Mouse (Mus musculus) kidney, postnatal 0 days (tissue): ENCODE measurements at regions not wholly inside any gene's neighbourhood (a gene's known extent, or its start where the extent isn't known, plus 50 kb on each side); places are given as distances from the start of the nearest gene placed in this dataset. TPM values are rescaled to one million over a fixed set of nuclear protein-coding genes. Genes with fewer than 3 reads are reported as not detected.

ENCODE experiments used
- ATAC-seq: fragments of 200-750 bp; cut with Nextera tagmentation; replicated peaks from 2 replicates; pipeline ENCODE4 v1.8.0; 2017; ENCODE audit warnings: low read depth, moderate number of reproducible peaks, moderate TSS enrichment, moderate library complexity; ENCODE audit not compliant: low FRiP score
- DNase-seq: peaks from one replicate; pipeline ENCODE4 v3.0.0-alpha.2; 2016; ENCODE audit warnings: low spot score
- H3K27ac ChIP-seq: fragments of 300-500 bp; sonication (generic); 2 replicates; pipeline ENCODE4 v1.5.1; 2014; ENCODE audit warnings: mild to moderate bottlenecking
- H3K27me3 ChIP-seq: fragments of 300-500 bp; sonication (generic); 2 replicates; pipeline ENCODE4 v1.6.1; 2014; ENCODE audit warnings: low read length, mixed read lengths; ENCODE audit not compliant: insufficient read depth
- H3K36me3 ChIP-seq: fragments of 300-500 bp; sonication (generic); 2 replicates; pipeline ENCODE4 v1.6.1; 2014; ENCODE audit warnings: low read length, mixed read lengths; ENCODE audit not compliant: insufficient read depth
- H3K4me1 ChIP-seq: fragments of 300-500 bp; sonication (generic); replicated peaks from 2 replicates; pipeline ENCODE4 v1.6.1; 2014; ENCODE audit warnings: antibody characterized with exemption, low read length, mixed read lengths; ENCODE audit not compliant: insufficient read depth
- H3K4me2 ChIP-seq: fragments of 300-500 bp; sonication (generic); 2 replicates; pipeline ENCODE4 v1.6.1; 2014; ENCODE audit warnings: mild to moderate bottlenecking, low read length, moderate library complexity, mixed read lengths
- H3K4me3 ChIP-seq: fragments of 300-500 bp; sonication (generic); replicated peaks from 2 replicates; pipeline ENCODE4 v1.5.1; 2014; ENCODE audit warnings: low read depth, low read length
- H3K9ac ChIP-seq: fragments of 300-500 bp; sonication (generic); 2 replicates; pipeline ENCODE4 v1.6.1; 2014; ENCODE audit warnings: low read depth, low read length
- H3K9me3 ChIP-seq: fragments of 300-500 bp; sonication (generic); replicated peaks from 2 replicates; pipeline ENCODE4 v1.6.1; 2016; ENCODE audit warnings: low read length, inconsistent platforms, mixed read lengths
- CTCF ChIP-seq: IDR thresholded peaks from 2 replicates; pipeline ENCODE4 v1.5.1; 2016; ENCODE audit warnings: antibody characterized with exemption, low read depth, mild to moderate bottlenecking, moderate library complexity
- WGBS: fragments of 180-500 bp; shearing (Covaris S2); extraction: QIAGEN DNeasy Blood & Tissue Kit; methylation state at CpG from one replicate; pipeline ENCODE4 v1.1.7; 2014; 5-methylcytosine and 5-hydroxymethylcytosine counted together
- microRNA-seq: library from miRNA; unstranded; fragments of <30 nt; microRNA quantifications from one replicate; pipeline ENCODE4, GENCODE M21; 2016

- H3K4me3 ChIP-seq: no peak overlapping the region
- WGBS: 59% methylated on average over 2 of the region's 2 CpGs
Measured at GRCm38 (mm10) chr19:49675931-49676330, 1002.5 kb downstream of the Sorcs1 start.

DNA sequence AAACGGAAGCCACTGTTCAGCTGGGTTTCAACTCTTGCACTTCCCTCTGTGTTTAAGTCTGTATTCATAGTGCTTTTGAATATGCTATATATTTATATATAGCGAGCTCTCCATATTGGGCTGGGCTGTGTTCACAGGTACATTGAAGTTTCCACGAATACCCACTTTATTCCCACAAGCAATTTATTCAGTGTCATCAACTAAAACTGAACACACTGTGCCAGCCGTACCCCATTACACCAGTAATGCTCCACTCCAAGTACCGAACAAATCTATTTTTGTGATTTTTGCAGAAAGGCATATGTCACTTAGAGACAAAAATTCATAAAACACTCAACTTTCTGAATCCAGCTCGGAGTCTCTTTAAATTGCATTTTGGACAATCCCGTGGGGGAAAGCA lies 1048.5 kb downstream of the Sorcs1 start:
- Histone ChIP-seq H3K27ac (no peak overlapping the region), H3K9me3 (no peaks in the 10 kb centered on the region), H3K27me3 (no peaks in the 10 kb centered on the region), H3K4me3 (no peak overlapping the region), H3K4me1 (no peaks in the 10 kb centered on the region), H3K36me3 (no peaks in the 10 kb centered on the region), H3K4me2 (no peak overlapping the region), H3K9ac (no peak overlapping the region)
- DNase-seq: no peak
- ATAC-seq: no peak
- WGBS: 83% methylated on average over 7 of the region's 7 CpGs
- no peak for TF ChIP-seq CTCF

More at GRCm38 (mm10) chr19:49675931-49676330, 1002.5 kb downstream of the Sorcs1 start:
- H3K4me1 ChIP-seq: no peaks in the 10 kb centered on the region
- no peak overlapping the region for H3K27ac ChIP-seq
- no peak overlapping the region for H3K9ac ChIP-seq
- ATAC-seq: no peak
- no peaks in the 10 kb centered on the region for H3K36me3 ChIP-seq
- H3K4me2 ChIP-seq: no peak overlapping the region
- TF ChIP-seq CTCF: no peak
- H3K27me3 ChIP-seq: no peaks in the 10 kb centered on the region
- H3K9me3 ChIP-seq: no peaks in the 10 kb centered on the region
- DNase-seq: no peak

- ATAC-seq (peak; percentile 87), DNase-seq (peak; percentile 1)
- Histone ChIP-seq H3K36me3 (no peaks in the 10 kb centered on the region), H3K9ac (no peak overlapping the region), H3K4me2 (no peak overlapping the region), H3K4me1 (no peaks in the 10 kb centered on the region), H3K27me3 (no peaks in the 10 kb centered on the region), H3K4me3 (no peak overlapping the region), H3K27ac (no peak overlapping the region), H3K9me3 (no peaks in the 10 kb centered on the region)
- WGBS: 21% methylated on average over 5 of the region's 5 CpGs
- TF ChIP-seq CTCF: no peak
Measured at GRCm38 (mm10) chr19:49619920-49620319, 1058.5 kb downstream of the Sorcs1 start.

DNA sequence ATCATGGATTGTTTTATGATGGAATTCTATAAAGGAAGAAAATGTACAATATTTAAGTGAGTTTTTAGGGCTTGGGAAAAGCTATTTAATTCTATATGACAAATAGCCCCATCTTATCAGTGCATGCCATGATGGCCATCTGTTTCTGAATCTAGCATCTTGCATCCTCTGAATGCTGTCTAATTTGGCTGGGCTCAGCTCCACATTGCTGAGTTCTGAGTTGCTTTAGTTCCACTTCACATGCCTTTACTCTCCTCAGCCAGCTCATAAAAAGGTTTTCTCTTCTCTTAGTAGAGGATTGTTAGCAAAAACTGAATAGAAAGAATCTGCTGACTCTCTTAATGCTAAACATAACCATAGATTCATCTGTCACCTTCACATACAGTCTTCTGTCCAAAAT lies 1063.4 kb downstream of the Sorcs1 start:
- DNase-seq (no peak), ATAC-seq (no peak)
- H3K27ac ChIP-seq: no peak overlapping the region
- no peaks in the 10 kb centered on the region for H3K27me3 ChIP-seq
- no peaks in the 10 kb centered on the region for H3K36me3 ChIP-seq
- TF ChIP-seq CTCF: no peak
- no peaks in the 10 kb centered on the region for H3K4me1 ChIP-seq
- no peak overlapping the region for H3K4me3 ChIP-seq
- no peaks in the 10 kb centered on the region for H3K9me3 ChIP-seq
- H3K9ac ChIP-seq: no peak overlapping the region
- no peak overlapping the region for H3K4me2 ChIP-seq

Small RNA genes lying in the stretch of these regions (microRNA-seq; reads per million reads assigned to microRNA genes)
- not detected for gene Gm27935
